Mouse (Mus musculus) G1E (cell line): Measurements from ENCODE around the gene Plcl2.

Experiments
- CTCF ChIP-seq: IDR thresholded peaks from 2 replicates; pipeline ENCODE4 v1.5.1; 2012; ENCODE audit warnings: low read depth, low read length, inconsistent platforms, mixed read lengths
- GATA1 ChIP-seq: IDR thresholded peaks from 2 replicates; pipeline ENCODE4 v1.6.1; 2012; ENCODE audit warnings: borderline replicate concordance, low read length, inconsistent platforms, mixed read lengths
- POLR2AphosphoS5 ChIP-seq: IDR thresholded peaks from 2 replicates; pipeline ENCODE4 v1.6.1; 2012; ENCODE audit warnings: low read depth, low read length, inconsistent platforms; ENCODE audit not compliant: insufficient replicate concordance
- TAL1 ChIP-seq: conservative IDR thresholded peaks from 2 replicates; pipeline ENCODE4 v1.6.1; 2012; ENCODE audit warnings: low read depth, low read length, inconsistent platforms, mixed read lengths

GRCm38 (mm10) chr17:50641879-50642278 lies 132.7 kb downstream of the Plcl2 start:
- TF ChIP-seq CTCF (no peak), GATA1 (no peak), POLR2AphosphoS5 (no peak), TAL1 (no peak)
